Mouse (Mus musculus): ENCODE results near the gene Stard5. TPM values are rescaled to one million over a fixed set of nuclear protein-coding genes. Genes with fewer than 3 reads are reported as not detected.

The Stard5 gene
- 37.0 and 41.8 TPM in 2 replicates for polyA plus RNA-seq (2012; ENCODE audit: insufficient read depth, insufficient read length, missing spikeins)

DNA sequence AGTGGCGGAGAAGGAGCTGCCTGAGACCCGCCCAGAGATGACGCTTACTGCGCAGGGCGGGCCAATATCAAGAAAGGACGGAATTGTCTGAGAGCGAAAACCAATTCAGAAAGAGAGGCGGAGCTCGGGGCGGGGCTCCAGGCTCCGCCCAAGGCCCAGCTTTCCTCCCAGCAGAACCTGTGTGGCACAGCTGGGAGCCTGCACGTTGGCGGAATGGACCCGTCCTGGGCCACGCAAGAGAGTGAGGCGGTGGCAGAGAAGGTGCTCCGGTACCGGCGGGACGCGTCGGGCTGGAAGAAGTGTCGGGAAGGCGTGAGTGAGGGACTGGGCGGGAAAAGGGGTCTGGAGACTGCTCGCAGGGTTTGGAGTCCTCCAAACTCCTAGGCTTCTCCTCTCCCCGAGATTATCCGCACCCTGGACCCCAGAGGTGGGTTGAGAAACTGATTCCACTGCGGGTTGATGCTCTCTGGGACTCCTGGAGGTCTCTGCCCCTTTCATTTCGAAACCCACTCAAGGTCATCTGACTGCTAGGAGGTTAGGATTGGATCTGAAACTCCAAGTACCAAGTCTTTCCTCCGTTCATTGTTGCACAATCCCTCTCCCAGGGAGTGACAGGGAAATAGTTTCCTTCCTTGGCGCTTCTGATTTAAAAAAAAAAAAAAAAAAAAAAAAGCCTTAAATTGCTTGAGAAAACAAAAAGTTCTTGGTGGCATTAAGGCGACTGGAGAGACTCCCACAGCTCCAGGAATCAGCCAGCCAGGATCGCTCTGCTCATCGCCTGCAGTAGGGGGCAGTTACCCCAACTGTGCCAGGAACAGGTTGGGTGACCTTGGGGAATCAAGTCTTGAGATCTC lies at the start of gene Stard5:
Gene Stard5 (plus strand): TSS at position 132 of the 854 bp plus-strand sequence.
- Histone ChIP-seq H3K4me3 (ENCODE audit: insufficient read depth, low read length) (peak within 1 kb of the TSS; percentile 91), H3K4me1 (ENCODE audit: control insufficient read depth, insufficient read depth, low read length) (peaks cover 26% of the 10 kb centered on the region), H3K27ac (ENCODE audit: insufficient read depth, low read depth, low read length) (peak within 1 kb of the TSS; percentile 68)
- TF ChIP-seq CTCF (IDR thresholded peaks at IDR 0.05; ENCODE audit: low read depth, low read length) (no peak), POLR2A (IDR thresholded peaks at IDR 0.05; ENCODE audit: borderline replicate concordance, low read depth, low read length) (peak; percentile 18; the same call in 1 of the 2 replicates)

DNA sequence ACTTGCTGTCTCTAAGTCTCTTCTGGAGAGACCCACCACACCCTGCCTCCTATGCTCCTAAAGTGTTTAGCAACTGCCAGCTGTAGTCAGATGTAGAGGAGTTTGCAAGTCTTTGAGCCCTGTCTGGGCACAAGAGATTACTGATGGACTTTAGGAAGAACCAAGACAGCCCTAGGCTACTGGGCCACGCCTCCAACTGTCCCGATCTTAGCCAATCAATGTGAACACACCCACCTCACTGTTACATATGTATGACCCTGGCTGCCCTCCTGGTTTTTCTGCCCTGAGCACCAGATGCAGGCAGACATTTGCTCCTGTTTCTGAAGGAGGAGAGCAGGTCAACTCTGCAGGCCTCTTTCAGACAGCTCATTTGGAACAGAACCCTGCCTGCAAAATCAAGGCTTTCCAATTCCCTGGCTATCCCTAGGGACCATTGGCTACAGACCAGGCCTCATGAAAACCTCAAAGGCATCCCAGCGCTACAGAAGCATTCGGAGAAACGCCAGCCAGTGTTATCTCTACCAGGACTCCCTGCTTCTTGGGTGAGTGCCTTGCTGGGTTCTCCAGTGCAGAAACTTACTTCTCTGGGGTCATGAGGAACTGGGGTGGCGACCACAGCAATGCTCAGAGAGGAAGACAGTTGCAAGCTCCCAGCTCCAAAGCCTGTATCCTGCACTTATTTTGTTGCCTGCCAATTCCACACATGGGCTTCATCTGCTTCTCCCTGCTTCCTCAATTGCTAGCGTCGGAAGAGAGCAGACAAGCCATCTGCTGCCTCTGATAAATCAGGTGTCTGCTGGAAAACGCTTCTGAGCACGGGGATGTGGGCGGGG lies 46.9 kb upstream of the Stard5 start, which contains the start of gene Tmc3:
Gene Tmc3 (plus strand): TSS at position 289 of the 833 bp plus-strand sequence.
- Histone ChIP-seq H3K27ac (ENCODE audit: insufficient read depth, low read depth, low read length) (no peak within 1 kb of the TSS), H3K4me1 (ENCODE audit: control insufficient read depth, insufficient read depth, low read length) (peaks cover 12% of the 10 kb centered on the region)
- TF ChIP-seq POLR2A (IDR thresholded peaks at IDR 0.05; ENCODE audit: borderline replicate concordance, low read depth, low read length) (no peak), CTCF (IDR thresholded peaks at IDR 0.05; ENCODE audit: low read depth, low read length) (no peak)

DNA sequence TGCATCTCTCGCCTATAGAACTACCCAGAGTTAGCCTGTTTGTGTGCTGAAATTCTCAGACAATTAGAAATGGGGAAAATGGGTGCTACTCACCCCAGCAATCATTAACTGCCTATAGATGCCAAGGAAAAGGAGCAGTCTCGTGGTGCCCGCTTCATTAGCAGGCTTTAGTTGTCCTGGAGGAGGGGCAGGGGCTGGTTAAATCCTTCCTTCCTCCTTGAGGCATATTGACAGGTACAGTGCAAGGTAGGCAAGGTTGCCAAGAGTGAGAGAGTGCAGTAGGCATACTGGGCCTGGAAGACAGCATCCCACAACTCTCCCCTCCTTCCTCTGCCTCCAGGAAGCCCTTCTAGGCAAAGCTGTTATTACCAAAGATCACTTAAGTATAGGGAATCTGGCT lies 37.7 kb upstream of the Stard5 start:
- H3K4me3 ChIP-seq (ENCODE audit: insufficient read depth, low read length): no peak overlapping the region
- H3K4me1 ChIP-seq (ENCODE audit: control insufficient read depth, insufficient read depth, low read length): peaks cover 5% of the 10 kb centered on the region
- H3K27ac ChIP-seq (ENCODE audit: insufficient read depth, low read depth, low read length): no peak overlapping the region
- no peak for TF ChIP-seq POLR2A (IDR thresholded peaks at IDR 0.05; ENCODE audit: borderline replicate concordance, low read depth, low read length)
- no peak for TF ChIP-seq CTCF (IDR thresholded peaks at IDR 0.05; ENCODE audit: low read depth, low read length)

More for the DNA sequence above, 46.9 kb upstream of the Stard5 start, which contains the start of gene Tmc3:
- no peak within 1 kb of the TSS for H3K4me3 ChIP-seq (ENCODE audit: insufficient read depth, low read length)

DNA sequence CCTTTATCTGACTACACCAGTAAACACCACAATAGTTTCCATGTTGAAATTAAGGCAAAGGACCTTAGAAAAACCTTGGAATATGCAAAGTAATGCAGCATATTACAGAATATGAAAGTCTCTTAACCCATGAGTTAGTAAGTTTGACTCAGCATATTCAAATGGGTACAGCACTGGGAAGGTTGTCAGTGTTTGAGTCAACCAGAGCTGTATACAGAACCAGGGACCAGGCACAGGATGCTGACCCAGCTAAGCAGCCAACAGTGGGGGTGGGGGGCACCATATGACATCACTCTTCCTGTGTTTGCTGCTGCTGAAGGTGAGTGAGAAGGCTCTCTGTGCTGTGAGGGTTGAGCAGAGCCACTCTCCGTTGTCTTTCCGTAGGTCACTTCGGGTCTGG lies 34.7 kb upstream of the Stard5 start:
- peaks cover 8% of the 10 kb centered on the region for H3K4me1 ChIP-seq (ENCODE audit: control insufficient read depth, insufficient read depth, low read length)
- 0 out of 2 replicates have a peak overlapping the region, but pooled peaks have one; percentile 16 for H3K27ac ChIP-seq (ENCODE audit: insufficient read depth, low read depth, low read length)
- no peak overlapping the region for H3K4me3 ChIP-seq (ENCODE audit: insufficient read depth, low read length)
- TF ChIP-seq POLR2A (IDR thresholded peaks at IDR 0.05; ENCODE audit: borderline replicate concordance, low read depth, low read length): no peak
- no peak for TF ChIP-seq CTCF (IDR thresholded peaks at IDR 0.05; ENCODE audit: low read depth, low read length)

DNA sequence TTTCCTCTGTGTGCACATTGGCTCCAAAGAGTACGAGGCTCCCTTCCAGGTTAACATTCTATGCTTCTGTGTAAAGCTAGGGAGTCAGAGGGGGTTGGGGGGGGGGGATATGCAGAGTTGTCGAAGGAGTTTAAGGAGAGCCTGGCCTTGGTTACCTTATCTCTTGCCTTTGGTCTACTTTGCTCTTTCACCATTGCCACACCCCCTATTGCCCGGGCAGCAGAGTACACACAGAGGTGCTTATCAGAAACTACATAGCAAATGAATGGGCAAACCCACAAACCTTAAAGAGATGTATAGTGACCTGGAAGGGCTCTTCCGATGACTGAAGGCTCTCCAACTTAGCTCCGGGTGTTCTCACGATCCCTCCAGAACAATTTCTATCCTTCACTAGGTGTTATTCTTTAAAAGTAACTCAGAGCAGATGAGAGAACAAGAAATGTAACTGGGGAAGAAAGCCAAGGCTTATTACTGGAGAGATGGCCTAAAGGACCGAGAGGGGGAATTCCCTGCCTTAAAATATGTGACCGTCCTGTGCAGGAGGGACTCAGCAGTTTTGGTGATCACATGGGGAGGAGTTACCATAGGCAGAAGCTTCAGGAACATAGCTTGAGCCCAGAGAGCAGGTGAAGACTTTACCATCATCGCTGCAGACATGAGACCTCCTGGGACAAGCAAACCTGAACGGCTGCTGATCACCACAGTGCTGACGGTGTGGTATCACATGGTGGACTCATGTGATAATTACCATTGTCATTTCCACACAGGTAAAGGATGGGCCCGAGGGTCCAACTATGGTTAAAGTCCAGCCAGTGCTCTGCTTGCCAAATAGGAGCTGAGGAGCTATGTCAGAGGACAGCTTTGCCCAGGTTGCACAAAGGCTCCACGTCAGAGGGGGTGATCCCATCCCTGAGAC lies 32.5 kb upstream of the Stard5 start:
- TF ChIP-seq CTCF (IDR thresholded peaks at IDR 0.05; ENCODE audit: low read depth, low read length) (no peak), POLR2A (IDR thresholded peaks at IDR 0.05; ENCODE audit: borderline replicate concordance, low read depth, low read length) (no peak)
- Histone ChIP-seq H3K27ac (ENCODE audit: insufficient read depth, low read depth, low read length) (no peak overlapping the region), H3K4me1 (ENCODE audit: control insufficient read depth, insufficient read depth, low read length) (peaks cover 8% of the 10 kb centered on the region), H3K4me3 (ENCODE audit: insufficient read depth, low read length) (no peak overlapping the region)

DNA sequence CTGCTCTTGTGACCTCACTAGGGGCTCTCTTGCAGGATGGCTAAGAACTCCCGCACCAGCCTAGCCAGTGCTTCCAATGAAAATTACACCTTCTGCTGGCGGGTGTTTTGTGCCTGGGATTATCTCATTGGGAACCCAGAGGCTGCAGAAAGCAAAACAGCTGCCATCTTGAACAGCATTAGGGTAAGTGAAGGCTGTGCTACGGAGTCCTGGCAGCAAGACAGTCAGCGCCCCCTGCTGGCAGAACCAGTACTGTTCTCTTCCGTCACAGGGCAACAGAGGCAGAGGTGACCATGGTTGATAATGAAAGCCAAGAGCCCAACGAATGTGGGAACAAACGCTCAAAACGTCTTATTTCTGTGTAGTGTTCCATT lies 31.9 kb upstream of the Stard5 start:
- peak; percentile 77; the same call in 1 of the 2 replicates for TF ChIP-seq CTCF (IDR thresholded peaks at IDR 0.05; ENCODE audit: low read depth, low read length)
- TF ChIP-seq POLR2A (IDR thresholded peaks at IDR 0.05; ENCODE audit: borderline replicate concordance, low read depth, low read length): no peak
- Histone ChIP-seq H3K4me1 (ENCODE audit: control insufficient read depth, insufficient read depth, low read length) (peaks cover 13% of the 10 kb centered on the region), H3K4me3 (ENCODE audit: insufficient read depth, low read length) (no peak overlapping the region), H3K27ac (ENCODE audit: insufficient read depth, low read depth, low read length) (no peak overlapping the region)

DNA sequence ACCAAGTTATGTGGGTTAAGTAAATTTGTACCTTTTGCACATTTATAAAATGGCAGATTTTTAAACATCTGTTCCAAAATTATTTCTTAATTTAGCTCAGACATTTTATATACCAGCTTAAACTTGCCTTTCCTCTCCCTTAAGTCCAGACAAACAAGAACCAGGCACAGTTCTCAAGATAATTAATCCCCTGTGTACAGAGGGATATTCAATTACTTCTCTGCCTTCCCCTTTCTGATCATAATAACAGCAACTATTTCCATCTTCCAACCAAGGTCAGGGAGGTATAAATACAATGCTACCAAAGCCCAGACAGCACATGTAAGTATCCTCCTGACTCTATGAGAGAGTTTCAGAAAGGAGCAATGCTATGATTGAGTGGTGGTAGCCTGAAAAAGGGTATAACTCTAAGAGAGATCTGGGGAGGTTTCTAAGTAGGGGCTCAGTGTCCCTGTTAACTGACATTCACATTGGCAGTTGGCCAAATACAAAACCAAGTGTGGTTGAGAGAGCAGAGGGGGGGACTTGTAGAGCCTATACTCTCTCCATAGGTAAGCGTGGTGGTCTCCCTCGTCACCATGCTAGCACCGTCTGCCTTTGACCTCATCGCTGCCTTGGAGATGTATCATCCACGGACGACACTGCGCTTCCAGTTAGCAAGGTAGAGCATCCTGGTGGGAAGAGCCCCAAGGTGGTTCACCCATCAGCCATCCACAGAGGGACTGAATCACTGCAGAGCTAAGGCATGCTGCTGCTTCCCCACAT lies 27.4 kb upstream of the Stard5 start:
- H3K4me1 ChIP-seq (ENCODE audit: control insufficient read depth, insufficient read depth, low read length): peaks cover 18% of the 10 kb centered on the region
- TF ChIP-seq CTCF (IDR thresholded peaks at IDR 0.05; ENCODE audit: low read depth, low read length) (no peak), POLR2A (IDR thresholded peaks at IDR 0.05; ENCODE audit: borderline replicate concordance, low read depth, low read length) (no peak)

DNA sequence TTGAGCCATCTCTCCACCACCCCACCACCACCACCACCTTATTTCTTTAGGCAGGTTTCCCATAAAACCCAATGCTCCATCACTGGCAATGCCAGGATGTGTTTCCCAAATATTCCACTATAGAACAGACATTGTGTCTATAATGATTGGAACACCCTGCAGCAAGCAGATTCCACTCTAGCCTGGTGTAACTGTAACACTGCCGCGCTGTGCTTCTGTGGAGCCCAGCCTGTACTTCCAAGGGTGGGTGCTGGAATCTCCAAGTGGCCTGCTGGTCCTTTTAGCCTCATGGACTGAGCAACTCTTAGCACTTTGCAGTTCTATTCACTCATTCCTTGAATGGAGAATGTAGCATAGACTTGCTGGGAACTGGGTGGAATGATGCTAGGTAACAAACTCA lies 25.0 kb upstream of the Stard5 start:
- Histone ChIP-seq H3K27ac (ENCODE audit: insufficient read depth, low read depth, low read length) (no peak overlapping the region), H3K4me1 (ENCODE audit: control insufficient read depth, insufficient read depth, low read length) (peaks cover 15% of the 10 kb centered on the region), H3K4me3 (ENCODE audit: insufficient read depth, low read length) (no peak overlapping the region)
- TF ChIP-seq POLR2A (IDR thresholded peaks at IDR 0.05; ENCODE audit: borderline replicate concordance, low read depth, low read length) (no peak), CTCF (IDR thresholded peaks at IDR 0.05; ENCODE audit: low read depth, low read length) (no peak)

More for the DNA sequence above, 27.4 kb upstream of the Stard5 start:
- Histone ChIP-seq H3K4me3 (ENCODE audit: insufficient read depth, low read length) (no peak overlapping the region), H3K27ac (ENCODE audit: insufficient read depth, low read depth, low read length) (no peak overlapping the region)
